Mouse (Mus musculus) gastrocnemius, adult 8-10 months (tissue): ENCODE measurements around the gene Olfr898. TPM values are rescaled to one million over a fixed set of nuclear protein-coding genes. Genes with fewer than 3 reads are reported as not detected.

ENCODE experiments used
- DNase-seq, 2 experiments: peaks; one replicate each; pipeline ENCODE4 v3.0.0; 2022; ENCODE audit warnings: low spot score in 2 of 2
- total RNA-seq, 4 experiments: library from RNA; stranded (reverse); gene quantifications; 2 replicates each; pipeline ENCODE4 v1.2.4; 2022

Olfr898 gene
- not detected for total RNA-seq

DNA sequence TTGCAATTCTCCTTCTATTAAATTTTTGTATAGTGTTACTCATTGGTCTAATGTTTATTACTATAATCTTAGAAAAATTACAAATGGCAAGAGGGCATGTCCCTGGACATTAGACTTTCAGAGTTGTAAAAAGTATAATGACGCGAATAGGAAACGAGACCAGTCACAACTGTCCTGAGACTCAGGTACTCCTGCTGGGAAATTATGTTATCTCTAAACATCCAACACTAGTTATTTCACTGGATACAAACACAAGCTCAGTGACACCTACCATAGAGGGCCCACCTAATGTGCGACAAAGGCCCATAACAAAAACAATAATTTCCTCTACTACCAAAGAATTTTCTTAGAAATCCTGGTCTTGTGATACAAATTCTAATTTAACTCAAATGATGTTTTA lies at the start of gene Olfr898:
Gene Olfr898, plus strand, starts transcription at position 301 of the 400 bp plus-strand sequence.
- no peak for DNase-seq

DNA sequence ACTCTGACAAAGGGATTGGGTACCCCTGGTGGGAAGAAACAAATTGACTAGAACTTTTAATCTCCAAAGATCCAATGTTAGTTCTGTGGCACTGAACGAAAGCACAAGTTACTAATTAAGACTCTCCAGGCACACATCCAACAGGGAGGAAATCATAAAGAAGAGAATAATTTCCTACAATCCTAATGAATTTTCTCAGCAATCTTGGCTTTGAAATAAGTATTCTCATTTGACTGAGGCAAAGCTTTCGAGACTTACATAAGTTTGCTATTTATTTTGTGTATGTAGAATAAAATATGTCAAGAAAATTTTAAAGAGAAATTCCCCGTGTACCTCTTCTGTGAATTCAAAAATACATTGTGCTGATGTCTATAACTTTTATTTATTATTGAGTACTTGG lies 19.5 kb upstream of the Olfr898 start, which contains the start of gene Olfr25:
Gene Olfr25, plus strand, starts transcription at position 301 of the 400 bp plus-strand sequence.
- DNase-seq = no peak

DNA sequence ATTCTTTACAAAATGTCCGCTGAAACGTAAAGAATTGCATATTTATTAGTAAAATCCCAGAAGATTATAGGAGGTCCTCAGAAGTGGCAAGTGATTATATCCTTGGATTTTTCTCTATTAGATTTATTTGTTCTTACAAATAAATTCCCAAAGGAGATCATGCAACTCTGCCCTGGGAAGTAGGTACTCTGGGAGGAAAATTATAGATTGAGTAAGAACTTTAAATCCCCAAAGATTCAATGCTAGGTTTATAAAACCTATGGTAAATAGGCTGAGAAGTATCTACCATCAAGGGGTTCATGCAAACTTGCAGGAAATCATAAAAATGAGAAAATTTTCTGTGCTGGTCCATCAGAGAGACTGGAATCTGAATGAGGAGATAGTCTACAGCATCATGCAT lies 18.4 kb downstream of the Olfr898 start, which contains the start of gene Olfr250:
Gene Olfr250, plus strand, starts transcription at position 301 of the 400 bp plus-strand sequence.
- DNase-seq = no peak

DNA sequence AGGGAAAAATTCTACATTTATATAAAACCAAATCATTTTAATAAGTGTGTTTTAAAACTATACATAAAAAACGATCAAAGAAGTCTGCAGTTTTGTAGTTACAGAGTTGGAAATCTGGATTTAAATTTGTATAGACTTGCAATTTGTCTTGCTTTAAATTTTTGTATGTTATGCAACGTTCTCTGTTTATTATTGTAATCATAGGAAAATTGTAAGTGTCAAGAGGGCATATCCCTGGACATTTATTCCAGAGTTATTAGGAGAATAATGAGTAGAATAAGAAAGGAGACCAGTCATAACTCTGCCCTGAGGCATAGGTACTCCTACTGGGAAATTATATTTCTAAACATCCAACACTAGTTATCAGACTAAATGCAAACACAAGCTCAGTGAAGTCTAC lies 28.6 kb downstream of the Olfr898 start, which contains the start of gene Olfr251:
Gene Olfr251, plus strand, starts transcription at position 301 of the 400 bp plus-strand sequence.
- no peak for DNase-seq

DNA sequence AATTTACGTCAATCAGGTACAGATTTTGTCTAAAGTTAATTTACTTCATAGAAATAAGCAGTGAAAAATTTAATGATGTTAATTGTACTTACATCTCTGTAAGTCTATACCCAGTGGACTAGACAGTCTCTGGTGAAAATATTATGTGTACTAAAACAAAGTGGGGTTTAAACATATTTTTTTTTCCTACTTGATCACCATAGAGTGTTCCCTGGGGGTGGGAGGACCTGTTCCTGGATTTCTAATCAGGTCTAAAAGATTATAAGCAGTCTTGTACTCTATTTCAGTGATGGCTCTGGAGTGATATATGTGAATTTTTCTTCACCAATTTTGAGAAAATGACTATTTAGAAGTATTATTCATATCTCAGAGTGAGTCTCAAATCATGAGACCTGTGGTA lies 53.2 kb downstream of the Olfr898 start, which contains the start of gene Olfr147:
Gene Olfr147, plus strand, starts transcription at position 301 of the 400 bp plus-strand sequence.
- DNase-seq = no peak

Other genes with a start within 250 kb of the Olfr898 start
- not detected for gene Olfr888, start 240.3 kb upstream of the Olfr898 start, total RNA-seq
- not detected for gene Olfr889, start 233.2 kb upstream of the Olfr898 start, total RNA-seq
- gene Olfr890, start 205.9 kb upstream of the Olfr898 start, total RNA-seq = not detected
- gene Olfr891, start 167.6 kb upstream of the Olfr898 start, total RNA-seq = not detected
- gene Olfr893, start 140.0 kb upstream of the Olfr898 start, total RNA-seq = not detected
- not detected for gene Olfr894, start 130.4 kb upstream of the Olfr898 start, total RNA-seq
- not detected for gene Olfr143, start 95.6 kb upstream of the Olfr898 start, total RNA-seq
- gene Olfr895, start 80.6 kb upstream of the Olfr898 start, total RNA-seq = not detected
- not detected for gene Olfr896-ps1, start 57.3 kb upstream of the Olfr898 start, total RNA-seq
- not detected for gene Olfr25, start 19.4 kb upstream of the Olfr898 start, total RNA-seq
- not detected for gene Olfr250, start 18.5 kb downstream of the Olfr898 start, total RNA-seq
- gene Olfr251, start 28.7 kb downstream of the Olfr898 start, total RNA-seq = not detected
- gene Olfr147, start 53.3 kb downstream of the Olfr898 start, total RNA-seq = not detected
- gene Olfr901, start 81.0 kb downstream of the Olfr898 start, total RNA-seq = not detected
- not detected for gene Olfr902, start 99.2 kb downstream of the Olfr898 start, total RNA-seq
- not detected for gene Olfr904, start 114.7 kb downstream of the Olfr898 start, total RNA-seq
- gene Olfr905, start 122.7 kb downstream of the Olfr898 start, total RNA-seq = not detected
- gene Olfr906, start 138.7 kb downstream of the Olfr898 start, total RNA-seq = not detected
- gene Olfr907, start 147.4 kb downstream of the Olfr898 start, total RNA-seq = not detected
- gene Olfr911-ps1, start 173.2 kb downstream of the Olfr898 start, total RNA-seq = not detected
- not detected for gene Olfr910, start 189.4 kb downstream of the Olfr898 start, total RNA-seq
- gene Olfr912, start 231.8 kb downstream of the Olfr898 start, total RNA-seq = not detected
- gene Olfr913, start 244.3 kb downstream of the Olfr898 start, total RNA-seq = not detected